Mouse (Mus musculus): ENCODE data around the gene Polk. TPM values are rescaled to one million over a fixed set of nuclear protein-coding genes. Genes with fewer than 3 reads are reported as not detected.

Polk gene
- total and polyA plus RNA-seq, 2 experiments from 2014 or later: 5.3 to 6.2 TPM

DNA sequence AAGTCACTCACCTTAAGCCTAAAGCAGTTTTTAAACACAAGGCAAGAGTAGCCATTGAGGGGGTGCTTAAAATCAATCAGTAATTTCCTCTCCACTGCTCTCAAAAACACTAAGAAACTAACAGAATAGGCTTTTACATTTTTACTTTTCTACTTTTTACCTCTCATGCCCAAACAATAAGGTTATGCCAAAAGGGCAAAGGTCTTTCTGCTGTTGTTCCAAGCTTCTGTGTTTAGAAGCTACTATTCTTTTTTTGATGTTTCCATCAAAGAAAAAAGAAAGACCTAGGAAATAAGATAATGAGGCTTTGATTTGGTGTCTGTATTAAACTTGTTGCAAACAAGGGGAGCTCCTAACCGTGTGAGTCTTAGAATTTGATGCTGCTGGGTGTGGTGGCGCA is 42.5 kb downstream of the Polk start:
- no peak for TF ChIP-seq CTCF (IDR thresholded peaks at IDR 0.05)
- DNase-seq (ENCODE audit: low spot score): no peak
- no peak for ATAC-seq (ENCODE audit: low FRiP score)
- H3K4me2 ChIP-seq (ENCODE audit: low read depth, low read length, poor library complexity, severe bottlenecking): no peak overlapping the region
- H3K27me3 ChIP-seq (ENCODE audit: insufficient read depth, low read length): no peaks in the 10 kb centered on the region
- H3K27ac ChIP-seq (ENCODE audit: low read depth, low read length): no peak overlapping the region
- no peaks in the 10 kb centered on the region for H3K9me3 ChIP-seq (ENCODE audit: low read length)
- H3K4me3 ChIP-seq (ENCODE audit: low read depth, low read length): no peak overlapping the region
- H3K4me1 ChIP-seq (ENCODE audit: insufficient read depth, low read length): no peaks in the 10 kb centered on the region
- 71% methylated on average over 2 of the region's 2 CpGs for WGBS
- H3K36me3 ChIP-seq (ENCODE audit: insufficient read depth, low read length): no peaks in the 10 kb centered on the region
- no peak overlapping the region for H3K9ac ChIP-seq (replicated peaks; ENCODE audit: low read length, poor library complexity, severe bottlenecking)

DNA sequence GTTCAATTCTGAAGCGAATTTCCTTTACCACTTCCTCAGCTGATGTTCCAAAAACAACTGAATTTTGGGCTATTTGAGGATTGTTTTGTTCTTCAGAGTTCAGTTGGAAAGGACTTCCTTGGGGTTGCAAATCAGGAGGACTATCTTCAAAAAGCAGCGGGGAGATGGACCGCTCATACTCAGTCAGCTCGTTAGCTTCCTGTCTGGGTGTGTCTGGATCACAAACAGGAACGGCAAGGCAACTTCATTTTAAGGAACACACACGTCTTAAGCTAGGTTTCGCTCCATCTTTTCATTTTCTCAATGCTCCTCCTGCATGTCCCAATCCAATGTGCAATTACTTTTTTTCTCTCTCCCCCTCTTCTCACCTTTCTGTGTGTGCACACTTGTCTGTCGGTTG is 45.7 kb downstream of the Polk start:
- Histone ChIP-seq H3K27me3 (ENCODE audit: insufficient read depth, low read length) (no peaks in the 10 kb centered on the region), H3K4me3 (ENCODE audit: low read depth, low read length) (no peak overlapping the region), H3K4me1 (ENCODE audit: insufficient read depth, low read length) (no peaks in the 10 kb centered on the region), H3K27ac (ENCODE audit: low read depth, low read length) (no peak overlapping the region), H3K9ac (replicated peaks; ENCODE audit: low read length, poor library complexity, severe bottlenecking) (no peak overlapping the region), H3K36me3 (ENCODE audit: insufficient read depth, low read length) (no peaks in the 10 kb centered on the region), H3K9me3 (ENCODE audit: low read length) (no peaks in the 10 kb centered on the region), H3K4me2 (ENCODE audit: low read depth, low read length, poor library complexity, severe bottlenecking) (no peak overlapping the region)
- DNase-seq (ENCODE audit: low spot score) (no peak), ATAC-seq (ENCODE audit: low FRiP score) (no peak)
- WGBS: 84% methylated on average over 8 of the region's 8 CpGs
- no peak for TF ChIP-seq CTCF (IDR thresholded peaks at IDR 0.05)

GRCm38 (mm10) chr13:96490433-96490832 is 51.9 kb downstream of the Polk start, which contains the start of gene Gm17622:
Gm17622 (plus strand) TSS chr13:96490733.
- Histone ChIP-seq H3K4me2 (ENCODE audit: low read depth, low read length, poor library complexity, severe bottlenecking) (no peak within 1 kb of the TSS), H3K9ac (replicated peaks; ENCODE audit: low read length, poor library complexity, severe bottlenecking) (no peak within 1 kb of the TSS), H3K36me3 (ENCODE audit: insufficient read depth, low read length) (0 out of 2 replicates have a peak, but pooled peaks cover 9% of the 10 kb centered on the region), H3K27ac (ENCODE audit: low read depth, low read length) (no peak within 1 kb of the TSS), H3K9me3 (ENCODE audit: low read length) (peaks cover 2% of the 10 kb centered on the region; the same call in 1 of the 2 replicates), H3K27me3 (ENCODE audit: insufficient read depth, low read length) (no peaks in the 10 kb centered on the region), H3K4me3 (ENCODE audit: low read depth, low read length) (no peak within 1 kb of the TSS), H3K4me1 (ENCODE audit: insufficient read depth, low read length) (no peaks in the 10 kb centered on the region)
- ATAC-seq (ENCODE audit: low FRiP score) (no peak), DNase-seq (ENCODE audit: low spot score) (no peak)
- WGBS: 96% methylated on average over 3 of the region's 3 CpGs
- no peak for TF ChIP-seq CTCF (IDR thresholded peaks at IDR 0.05)

DNA sequence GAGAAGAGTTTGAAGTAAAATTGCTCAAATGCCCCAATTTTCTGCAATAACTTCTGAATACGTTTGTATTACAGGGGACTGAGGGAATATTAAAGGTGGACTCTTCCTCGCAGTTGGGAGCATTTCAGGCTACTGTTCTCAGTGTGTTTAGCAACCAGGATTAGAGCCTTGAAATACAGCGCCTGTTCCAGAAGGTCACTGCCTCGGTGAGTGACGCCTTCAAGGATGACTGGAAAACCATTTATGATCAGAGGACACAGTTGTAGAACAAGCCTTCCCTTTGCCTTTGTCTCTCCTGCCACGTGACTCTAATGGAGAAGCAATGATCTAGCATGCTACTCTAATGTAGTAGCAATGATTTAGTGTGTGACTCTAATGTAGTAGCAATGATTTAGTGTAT is 54.4 kb downstream of the Polk start:
- WGBS: 95% methylated on average over 6 of the region's 6 CpGs
- DNase-seq (ENCODE audit: low spot score) (no peak), ATAC-seq (ENCODE audit: low FRiP score) (no peak)
- no peak overlapping the region for H3K4me3 ChIP-seq (ENCODE audit: low read depth, low read length)
- 0 out of 2 replicates have a peak, but pooled peaks cover 9% of the 10 kb centered on the region for H3K36me3 ChIP-seq (ENCODE audit: insufficient read depth, low read length)
- H3K4me2 ChIP-seq (ENCODE audit: low read depth, low read length, poor library complexity, severe bottlenecking): no peak overlapping the region
- TF ChIP-seq CTCF (IDR thresholded peaks at IDR 0.05): no peak
- H3K4me1 ChIP-seq (ENCODE audit: insufficient read depth, low read length): no peaks in the 10 kb centered on the region
- H3K9me3 ChIP-seq (ENCODE audit: low read length): peaks cover 4% of the 10 kb centered on the region; the same call in 1 of the 2 replicates
- H3K27me3 ChIP-seq (ENCODE audit: insufficient read depth, low read length): no peaks in the 10 kb centered on the region
- no peak overlapping the region for H3K27ac ChIP-seq (ENCODE audit: low read depth, low read length)
- H3K9ac ChIP-seq (replicated peaks; ENCODE audit: low read length, poor library complexity, severe bottlenecking): no peak overlapping the region

GRCm38 (mm10) chr13:96487230-96487629 is 55.1 kb downstream of the Polk start:
- H3K9ac ChIP-seq (replicated peaks; ENCODE audit: low read length, poor library complexity, severe bottlenecking): no peak overlapping the region
- no peak overlapping the region for H3K27ac ChIP-seq (ENCODE audit: low read depth, low read length)
- H3K36me3 ChIP-seq (ENCODE audit: insufficient read depth, low read length): 0 out of 2 replicates have a peak, but pooled peaks cover 9% of the 10 kb centered on the region
- ATAC-seq (ENCODE audit: low FRiP score) (no peak), DNase-seq (ENCODE audit: low spot score) (no peak)
- no peak overlapping the region for H3K4me3 ChIP-seq (ENCODE audit: low read depth, low read length)
- WGBS: 94% methylated on average over 6 of the region's 6 CpGs
- H3K27me3 ChIP-seq (ENCODE audit: insufficient read depth, low read length): no peaks in the 10 kb centered on the region
- TF ChIP-seq CTCF (IDR thresholded peaks at IDR 0.05): no peak
- H3K4me2 ChIP-seq (ENCODE audit: low read depth, low read length, poor library complexity, severe bottlenecking): no peak overlapping the region
- no peaks in the 10 kb centered on the region for H3K4me1 ChIP-seq (ENCODE audit: insufficient read depth, low read length)
- H3K9me3 ChIP-seq (ENCODE audit: low read length): peaks cover 4% of the 10 kb centered on the region; the same call in 1 of the 2 replicates

DNA sequence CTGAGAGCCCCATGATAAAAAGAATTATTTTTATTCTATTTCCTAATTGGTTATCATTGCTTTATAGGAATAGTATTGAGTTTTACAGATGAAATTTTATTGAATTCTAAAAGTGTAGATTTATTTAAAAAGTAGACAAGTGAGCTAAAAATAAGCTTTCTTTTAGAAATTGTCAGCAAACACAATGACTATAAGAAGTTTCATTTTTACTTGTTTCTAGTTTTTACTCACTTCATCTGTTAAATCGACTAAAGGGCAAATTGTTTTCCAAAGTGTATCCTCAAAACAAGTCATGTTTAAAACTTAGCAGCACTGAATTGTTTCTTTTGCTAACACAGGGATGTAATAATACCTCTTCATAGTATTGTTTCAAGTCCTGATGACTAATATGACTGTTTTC is 63.4 kb downstream of the Polk start:
- Histone ChIP-seq H3K4me1 (ENCODE audit: insufficient read depth, low read length) (no peaks in the 10 kb centered on the region), H3K4me3 (ENCODE audit: low read depth, low read length) (no peak overlapping the region), H3K4me2 (ENCODE audit: low read depth, low read length, poor library complexity, severe bottlenecking) (no peak overlapping the region), H3K9ac (replicated peaks; ENCODE audit: low read length, poor library complexity, severe bottlenecking) (no peak overlapping the region), H3K36me3 (ENCODE audit: insufficient read depth, low read length) (no peaks in the 10 kb centered on the region), H3K27ac (ENCODE audit: low read depth, low read length) (no peak overlapping the region), H3K27me3 (ENCODE audit: insufficient read depth, low read length) (no peaks in the 10 kb centered on the region), H3K9me3 (ENCODE audit: low read length) (no peaks in the 10 kb centered on the region)
- DNase-seq (ENCODE audit: low spot score) (no peak), ATAC-seq (ENCODE audit: low FRiP score) (no peak)
- 94% methylated on average over 1 of the region's 1 CpGs for WGBS
- no peak for TF ChIP-seq CTCF (IDR thresholded peaks at IDR 0.05)

Measured in midbrain, postnatal 0 days (tissue).